Mouse (Mus musculus): Measurements from ENCODE around the gene Gm20388.

DNA sequence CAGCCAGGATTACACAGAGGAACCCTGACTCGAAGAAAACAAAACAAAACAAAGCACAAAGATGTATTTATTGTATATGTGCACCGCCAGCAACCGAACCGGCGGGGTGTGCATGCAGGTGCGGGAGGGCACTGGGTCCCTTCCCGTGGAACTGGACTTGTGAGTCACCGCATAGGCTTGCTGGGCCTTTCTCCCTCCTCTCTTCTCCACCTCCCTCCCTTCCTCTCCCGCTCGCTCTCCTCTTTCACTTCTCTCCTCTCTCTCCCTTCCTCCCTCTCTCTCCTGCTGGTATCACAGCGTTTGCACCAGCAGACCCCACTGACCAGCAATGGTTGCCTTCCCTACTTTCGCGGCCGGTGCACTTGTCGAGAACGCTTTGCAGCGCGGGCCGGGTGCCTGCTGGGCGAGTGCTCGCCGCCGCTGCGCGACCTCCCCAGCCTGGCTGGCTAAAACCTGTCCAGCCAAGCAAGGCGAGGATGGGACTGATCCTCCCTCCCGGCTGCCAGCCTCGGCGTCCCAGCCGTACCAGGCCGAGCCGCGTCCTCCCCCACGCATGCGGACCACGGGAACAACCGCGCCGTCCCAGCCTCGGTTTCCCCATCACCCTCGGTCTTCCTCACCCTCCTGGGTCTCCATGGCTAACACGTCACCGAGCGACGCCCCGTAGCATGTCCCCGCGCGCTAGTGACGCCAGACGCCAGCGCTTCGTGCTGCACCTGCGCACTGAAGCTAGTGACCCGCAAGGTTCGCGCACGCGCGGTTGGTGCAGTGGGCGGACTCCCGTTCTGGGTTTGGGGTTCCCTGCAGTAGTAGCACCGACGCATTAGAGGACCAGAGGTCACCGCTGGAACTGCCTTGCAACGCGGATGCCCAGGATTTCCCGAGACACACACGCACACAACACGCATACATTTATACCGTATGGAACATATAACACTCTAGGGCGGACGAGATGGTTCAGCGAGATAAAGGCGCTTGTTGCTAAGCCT lies 1197.3 kb downstream of the Gm20388 start, which contains the start of gene Mthfsd:
- TF ChIP-seq POLR2A (IDR thresholded peaks at IDR 0.05; ENCODE audit: borderline replicate concordance, control insufficient read depth, low read depth, low read length) = peak; percentile 78
- TF ChIP-seq CTCF (IDR thresholded peaks at IDR 0.05; ENCODE audit: control insufficient read depth, insufficient read depth, low read length) = peak; percentile 22; the same call in 1 of the 2 replicates

Measured in bone marrow, adult 2 months (tissue).